Mouse (Mus musculus) CD4-positive, CD25-positive, alpha-beta regulatory T cell, adult 2 months (primary cell): ENCODE results near the gene Gfpt2.
A peak's percentile ranks its signal among the peaks of the same experiment; 100 is the strongest.
"Not testable (repeated sequence)": the region's sequence is repeated elsewhere in the genome, so short reads cannot be mapped to it uniquely, and the experiment has no call there.

ENCODE experiments used
- DNase-seq: peaks from one replicate; pipeline ENCODE4 v3.0.0-alpha.2; 2012; ENCODE audit warnings: low read depth, low spot score

The Gfpt2 gene

DNA sequence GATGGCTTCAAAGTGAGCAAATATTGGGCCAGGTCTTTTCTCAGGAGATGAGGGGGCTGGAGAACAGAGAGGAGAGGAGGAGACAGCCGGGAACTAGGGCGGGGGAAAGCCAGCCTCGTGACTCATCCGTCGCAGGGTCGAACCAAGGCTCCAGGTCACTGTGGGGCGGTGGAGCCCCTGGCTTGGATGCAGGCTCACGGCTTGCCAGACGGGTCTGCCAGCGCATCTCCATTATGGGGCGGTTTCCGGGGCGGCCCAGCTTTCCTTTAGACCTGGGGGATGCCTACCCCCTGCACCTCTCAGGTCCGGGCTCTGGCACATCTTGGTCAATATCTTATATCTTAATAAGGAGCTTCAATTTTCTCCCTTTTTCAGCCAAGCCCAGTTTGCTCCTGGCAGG is 847 bp upstream of the Gfpt2 start:
- no peak for DNase-seq

DNA sequence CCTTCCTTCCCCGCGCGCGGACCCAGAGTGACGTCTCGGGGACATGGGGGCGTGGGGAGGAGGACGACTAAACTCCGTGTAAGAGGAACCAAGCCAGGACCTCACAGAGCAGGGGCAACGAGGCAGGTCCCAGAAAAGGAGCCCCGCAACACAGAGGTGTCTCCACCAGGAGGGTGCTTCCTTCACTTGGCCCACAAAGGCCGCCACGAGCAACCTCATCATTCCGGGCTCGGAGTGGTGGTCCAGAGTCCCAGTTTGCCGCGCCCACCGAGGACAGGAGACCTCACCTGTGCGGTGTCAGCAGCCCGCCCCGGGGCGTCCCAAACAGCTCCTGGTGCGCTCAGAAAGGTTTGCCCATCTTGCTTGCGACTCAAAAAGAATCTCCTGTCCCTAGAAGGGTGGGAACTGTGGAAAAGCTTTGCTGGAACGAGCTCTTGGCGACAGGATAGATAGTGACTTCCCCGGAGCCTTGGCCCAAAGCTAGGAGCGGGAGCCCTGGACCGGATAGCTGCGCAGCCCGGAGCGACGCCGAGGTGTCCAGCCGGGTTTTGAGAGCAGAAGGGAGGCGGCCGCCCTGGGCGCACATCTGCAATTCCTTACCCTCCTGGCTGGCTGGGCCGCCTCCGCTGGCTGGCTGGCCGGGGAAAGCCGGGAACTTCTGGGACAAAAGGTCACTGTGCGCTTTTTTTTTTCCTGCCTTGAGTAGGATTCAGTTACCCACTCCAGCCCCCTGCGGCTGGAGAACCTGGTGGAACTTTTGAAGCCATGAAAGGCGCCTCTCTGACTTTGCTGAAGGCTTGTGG is 565 bp downstream of the Gfpt2 start:
- no peak for DNase-seq

DNA sequence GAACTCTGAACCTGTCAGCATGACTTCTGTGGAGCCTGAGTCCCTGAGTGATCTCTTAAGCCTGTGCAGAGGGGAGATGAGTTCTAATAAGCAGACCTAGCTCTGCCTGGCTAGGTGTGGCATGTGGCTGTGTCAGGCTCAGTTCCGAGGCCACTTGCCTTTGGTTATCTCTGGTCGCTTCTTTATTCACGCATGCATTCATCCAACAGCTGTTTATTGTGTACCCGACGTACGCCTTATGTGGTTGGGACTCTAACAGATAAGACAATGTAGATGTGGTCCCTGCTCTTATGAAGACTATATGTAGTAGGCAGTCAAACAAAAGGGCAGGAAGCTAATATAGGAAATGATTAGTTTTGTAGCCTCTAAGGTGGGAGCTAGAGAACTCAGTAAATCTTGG is 5.0 kb downstream of the Gfpt2 start:
- no peak for DNase-seq

DNA sequence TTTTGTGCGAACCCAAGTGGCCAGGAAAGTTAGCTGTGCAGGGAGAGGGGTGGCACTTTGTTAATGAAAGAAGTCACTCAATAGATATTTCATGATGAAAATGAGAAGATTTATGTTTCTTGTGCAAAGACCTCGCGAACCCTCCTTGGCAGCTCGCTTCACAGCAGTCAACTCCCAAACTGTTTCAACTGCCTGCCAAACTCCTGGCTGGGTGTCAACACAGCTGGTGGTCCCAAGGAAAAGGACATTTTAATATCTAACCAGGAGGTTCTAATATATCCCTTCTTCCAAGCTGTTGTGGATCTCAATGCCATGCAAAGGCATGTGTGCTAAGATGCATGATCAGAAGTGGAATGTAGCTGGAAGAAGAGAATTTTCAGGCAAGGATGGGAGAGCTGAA is 7.5 kb downstream of the Gfpt2 start:
- DNase-seq = no peak

DNA sequence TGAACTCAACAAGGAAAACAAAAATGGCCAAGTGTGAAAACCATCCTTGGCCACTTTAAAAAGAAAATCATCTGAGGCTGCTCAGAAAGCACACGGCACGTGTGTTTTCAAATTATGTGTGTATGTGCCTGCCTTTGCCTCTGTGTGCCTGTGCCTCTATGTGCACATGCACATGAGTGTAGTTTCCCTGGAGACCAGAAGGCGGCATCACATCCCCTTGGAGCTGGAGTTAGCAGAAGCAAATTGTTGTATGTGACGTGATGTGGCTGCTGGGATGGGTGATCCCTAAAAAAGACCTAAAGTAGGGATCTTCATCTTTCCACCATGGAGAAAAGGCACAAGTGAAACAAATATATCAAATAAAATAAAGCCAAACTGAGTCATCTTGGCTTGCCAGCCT is 9.8 kb downstream of the Gfpt2 start:
- DNase-seq = no peak

- DNase-seq = no peak
Observed at GRCm38 (mm10) chr11:49806218-49806617, 12.2 kb downstream of the Gfpt2 start.

DNA sequence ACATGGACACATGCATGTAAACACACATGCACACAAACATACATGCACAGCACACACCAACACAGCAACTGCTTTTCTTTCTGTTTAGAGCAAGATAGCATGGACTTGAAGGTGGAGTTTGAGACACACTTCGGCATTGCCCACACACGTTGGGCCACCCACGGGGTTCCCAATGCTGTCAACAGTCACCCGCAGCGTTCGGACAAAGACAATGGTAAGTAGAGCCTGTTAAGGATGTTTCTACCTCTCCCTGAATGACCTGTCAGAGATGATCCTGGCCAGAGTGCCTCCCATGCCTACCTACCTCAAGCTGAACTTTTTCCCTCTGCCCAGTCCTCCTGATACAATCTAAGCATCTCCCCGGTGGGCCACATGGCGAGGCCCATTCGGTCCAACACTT is 15.0 kb downstream of the Gfpt2 start:
- DNase-seq = no peak

DNA sequence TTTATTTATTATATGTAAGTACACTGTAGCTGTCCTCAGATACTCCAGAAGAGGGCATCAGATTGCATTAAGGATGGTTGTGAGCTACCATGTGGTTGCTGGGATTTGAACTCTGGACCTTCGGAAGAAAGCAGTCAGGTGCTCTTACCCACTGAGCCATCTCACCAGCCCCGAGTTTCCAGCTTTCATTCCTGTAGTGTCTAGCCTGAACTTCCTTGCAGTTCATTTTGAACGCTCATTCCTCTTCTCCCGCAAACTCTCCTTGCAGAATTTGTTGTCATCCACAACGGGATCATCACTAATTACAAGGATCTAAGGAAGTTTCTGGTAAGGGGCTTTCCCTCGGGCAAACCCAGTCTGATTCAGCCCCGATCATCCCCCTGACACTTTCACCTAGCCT is 16.7 kb downstream of the Gfpt2 start:
- DNase-seq = not testable (repeated sequence)

DNA sequence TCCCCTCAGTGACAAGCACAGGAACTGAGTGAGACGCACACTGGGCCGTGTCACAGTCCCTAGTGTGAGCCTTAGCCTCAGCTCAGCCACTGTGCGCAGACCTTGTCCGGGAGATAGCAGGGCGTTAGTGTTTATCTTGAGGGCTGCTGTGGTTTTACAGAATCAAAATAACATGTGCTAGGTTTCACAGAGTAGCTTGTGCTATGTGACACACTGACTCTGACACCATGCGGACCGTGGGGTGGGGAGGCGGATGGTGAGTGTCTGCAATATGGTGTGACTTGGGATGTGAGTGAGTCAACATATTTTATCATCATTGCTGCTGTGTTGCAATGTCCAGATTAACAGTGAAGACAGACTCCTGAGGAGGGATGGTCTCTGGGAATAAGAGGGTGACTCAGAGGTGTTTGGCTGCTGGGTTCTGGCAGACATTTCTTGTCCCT is 17.1 kb downstream of the Gfpt2 start:
- peak; percentile 60 for DNase-seq

DNA sequence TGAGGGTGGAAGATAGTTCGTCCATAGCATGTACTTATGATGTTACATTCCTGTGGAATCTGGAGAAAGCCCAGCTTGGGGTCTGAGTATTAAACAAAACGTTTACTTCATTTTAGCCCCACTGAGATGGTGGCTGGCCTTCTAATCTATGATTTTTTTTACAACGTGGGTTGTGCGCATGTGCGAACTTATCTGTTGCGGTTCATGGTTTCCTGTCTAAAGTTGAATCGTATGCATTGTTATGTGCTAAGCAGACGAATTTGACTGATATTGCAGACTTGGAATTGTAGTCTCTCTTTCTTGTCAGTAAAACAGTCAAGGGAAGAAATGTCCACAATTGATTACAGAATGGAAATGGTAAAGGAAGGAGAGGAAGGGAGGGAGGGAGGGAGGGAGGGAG is 17.9 kb downstream of the Gfpt2 start:
- peak; percentile 84 for DNase-seq

DNA sequence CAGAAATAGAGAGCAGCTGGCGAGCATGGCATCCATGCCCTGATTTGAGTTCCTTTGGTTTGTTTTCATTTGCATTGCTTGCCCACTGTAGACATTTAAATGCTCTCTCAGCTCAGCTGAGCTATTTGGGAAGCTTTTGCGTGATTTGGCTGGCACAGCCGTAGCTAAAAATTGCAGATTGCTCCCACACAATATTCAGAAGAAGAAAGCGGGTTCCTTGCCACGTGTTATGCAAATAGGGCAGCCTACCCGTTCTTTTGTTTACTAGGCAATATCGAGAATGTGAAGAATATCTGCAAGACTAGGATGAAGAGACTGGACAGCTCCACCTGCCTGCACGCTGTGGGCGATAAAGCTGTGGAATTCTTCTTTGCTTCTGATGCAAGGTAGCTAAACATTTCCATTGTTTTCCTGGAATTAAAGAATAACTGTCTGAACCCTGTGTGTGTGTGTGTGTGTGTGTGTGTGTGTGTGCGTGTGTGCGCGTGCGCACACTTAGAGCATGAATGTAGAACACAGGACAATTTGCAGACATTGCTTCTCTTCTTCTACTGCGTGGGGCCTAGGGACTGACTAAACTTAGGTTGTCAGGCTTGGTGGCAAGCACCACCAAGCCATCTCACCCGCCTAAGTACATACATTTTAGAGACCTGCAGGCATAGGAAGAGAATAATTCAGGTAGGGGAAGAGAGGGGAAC is 25.0 kb downstream of the Gfpt2 start:
- no peak for DNase-seq

DNA sequence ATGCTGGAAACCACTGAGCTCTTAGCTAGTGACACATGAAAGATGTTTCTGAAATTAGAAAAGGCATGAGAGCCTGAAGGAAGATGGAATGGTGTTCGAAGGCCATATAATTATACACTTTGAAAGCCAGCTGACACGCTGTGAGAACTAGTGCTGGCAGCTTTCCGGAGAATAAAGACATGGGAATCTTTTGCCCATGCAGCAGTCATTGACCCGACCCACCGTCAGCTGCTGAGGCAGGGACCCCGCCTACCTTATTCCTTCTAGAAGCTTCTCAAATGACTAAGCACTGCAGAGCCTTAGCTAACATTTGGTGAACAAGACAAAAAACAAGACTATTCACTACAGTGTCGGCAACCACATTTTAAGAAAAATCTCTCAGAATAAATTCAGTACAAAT is 25.7 kb downstream of the Gfpt2 start:
- DNase-seq = no peak

DNA sequence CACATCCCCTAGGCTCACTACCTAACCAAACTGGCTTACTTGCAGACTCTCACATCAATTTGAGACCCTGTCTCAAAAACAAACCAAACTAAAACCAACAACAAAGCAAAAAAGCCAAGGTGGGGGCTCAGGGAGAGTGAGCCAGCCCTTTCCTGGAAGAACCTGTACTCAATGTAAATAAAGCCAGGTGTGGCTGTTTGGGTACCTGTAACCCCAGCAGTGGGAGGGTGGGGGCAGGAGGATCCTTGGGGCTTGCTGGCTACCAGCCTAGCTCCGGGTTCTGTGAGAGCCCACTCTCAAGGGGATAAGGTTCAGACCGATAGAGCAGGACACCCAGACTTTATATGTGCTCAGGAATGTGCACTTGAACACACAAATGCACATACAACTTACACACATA is 26.9 kb downstream of the Gfpt2 start:
- DNase-seq = no peak

DNA sequence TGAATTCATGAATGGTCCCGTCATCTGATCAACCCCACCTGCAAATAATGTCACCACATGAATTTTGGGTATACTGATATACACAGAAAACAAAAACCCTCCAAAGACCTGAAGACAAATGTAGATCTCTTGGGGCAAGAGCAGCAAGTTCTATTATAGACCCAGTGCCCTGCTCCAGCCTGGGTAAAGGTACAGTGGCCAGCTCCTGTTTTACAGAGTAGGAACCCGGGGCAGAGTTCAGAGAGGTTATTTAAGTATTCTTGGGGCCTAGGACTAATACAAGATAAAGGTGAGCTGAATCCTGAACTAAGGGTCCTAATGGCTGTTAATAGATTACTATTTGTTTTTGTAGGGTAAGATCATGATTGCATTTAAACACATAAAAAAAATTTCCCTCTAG is 27.6 kb downstream of the Gfpt2 start:
- DNase-seq = no peak

DNA sequence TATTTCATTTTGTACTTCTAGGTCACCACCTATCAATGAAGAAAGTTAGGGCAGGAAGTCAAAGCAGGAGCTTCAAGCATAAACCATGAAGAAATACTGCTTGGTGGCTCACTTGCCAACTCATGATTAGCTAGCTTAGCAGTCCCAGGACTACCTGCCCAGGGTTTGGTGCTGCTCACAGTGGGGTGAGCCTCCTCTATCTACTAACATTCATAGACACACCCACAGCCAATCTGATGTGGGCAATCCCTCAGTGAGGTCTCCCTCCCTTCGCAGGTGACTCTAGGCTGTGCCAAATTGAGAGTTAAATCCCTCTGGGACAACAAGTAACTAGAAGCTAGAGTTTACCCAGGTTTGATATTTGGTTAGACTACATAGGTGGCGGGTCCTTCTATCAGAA is 28.4 kb downstream of the Gfpt2 start:
- DNase-seq = no peak

DNA sequence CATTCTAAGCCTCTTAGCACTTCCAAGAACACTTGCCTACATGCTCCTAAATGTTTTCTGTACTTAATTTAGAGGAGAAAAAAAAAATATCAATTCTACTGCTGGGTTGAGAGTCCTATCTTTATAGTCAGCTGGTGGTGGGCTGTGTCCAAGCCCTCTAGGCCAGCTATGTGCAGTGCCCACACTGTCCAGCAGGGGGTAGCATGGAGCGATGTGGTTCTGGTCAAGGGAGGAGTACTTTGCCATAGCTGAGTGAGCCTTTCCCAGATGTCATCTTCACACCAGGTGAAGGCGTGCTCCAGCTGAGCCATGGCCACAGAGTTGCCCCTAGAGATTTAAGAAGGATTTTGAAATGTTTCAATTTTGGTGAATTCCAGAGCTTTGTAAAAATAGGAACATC is 30.9 kb downstream of the Gfpt2 start:
- peak; percentile 80 for DNase-seq

DNA sequence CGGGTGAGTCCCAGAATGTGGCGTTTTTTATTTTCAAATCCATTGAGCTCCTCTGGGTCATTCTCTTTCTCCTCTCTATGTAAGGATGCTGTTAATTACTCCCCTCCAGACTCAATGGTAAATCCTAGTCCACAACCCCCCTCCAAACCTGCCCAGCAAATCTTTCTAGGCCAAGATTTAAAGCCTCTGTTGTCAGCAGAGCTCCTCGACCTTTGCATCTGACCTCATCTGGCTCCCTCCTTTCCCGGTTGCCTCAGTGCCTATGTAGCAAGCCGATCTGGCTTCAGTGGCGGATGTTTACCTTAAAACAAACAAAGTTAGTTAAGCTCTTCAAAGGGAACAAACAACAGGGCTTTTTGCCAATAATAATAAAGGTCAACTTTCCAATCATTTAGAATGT is 33.3 kb downstream of the Gfpt2 start:
- no peak for DNase-seq

- no peak for DNase-seq
Observed at GRCm38 (mm10) chr11:49829176-49829745, 35.3 kb downstream of the Gfpt2 start.

GRCm38 (mm10) chr11:49831980-49832379 is 38.0 kb downstream of the Gfpt2 start:
- DNase-seq = no peak

DNA sequence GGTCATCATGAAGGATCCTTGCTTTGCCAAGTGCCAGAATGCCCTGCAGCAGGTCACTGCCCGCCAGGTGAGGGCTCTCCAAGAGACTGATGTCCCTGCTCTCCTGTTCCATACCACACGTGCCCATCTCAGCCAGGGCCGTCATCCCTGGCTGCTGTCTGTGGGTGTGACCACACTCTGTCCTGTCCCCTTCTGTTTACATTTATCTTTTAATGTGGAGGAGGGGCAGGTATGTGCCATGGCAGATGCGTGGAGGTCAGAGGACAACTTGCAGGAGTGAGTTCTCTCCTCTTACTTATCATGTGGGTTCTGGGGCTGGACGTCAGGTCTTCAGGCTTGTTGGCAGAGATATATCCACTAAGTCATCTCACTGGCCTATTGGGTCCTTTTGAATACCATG is 39.0 kb downstream of the Gfpt2 start:
- no peak for DNase-seq

GRCm38 (mm10) chr11:49834248-49834647 is 40.3 kb downstream of the Gfpt2 start:
- no peak for DNase-seq

GRCm38 (mm10) chr11:49835257-49835956 is 41.4 kb downstream of the Gfpt2 start:
- no peak for DNase-seq
